Mouse (Mus musculus) erythroblast, embryonic 14.5 days (primary cell): ENCODE measurements at regions not wholly inside any gene's neighbourhood (a gene's known extent, or its start where the extent isn't known, plus 50 kb on each side); places are given as distances from the start of the nearest gene placed in this dataset.

Experiments used
- GATA1 ChIP-seq: IDR thresholded peaks from 2 replicates; pipeline ENCODE4 v1.6.1; 2012; ENCODE audit warnings: low read length, inconsistent platforms, mixed read lengths
- TAL1 ChIP-seq: IDR thresholded peaks from 3 replicates; pipeline ENCODE4 v1.6.1; 2012; ENCODE audit warnings: low read length, inconsistent platforms, mixed read lengths

DNA sequence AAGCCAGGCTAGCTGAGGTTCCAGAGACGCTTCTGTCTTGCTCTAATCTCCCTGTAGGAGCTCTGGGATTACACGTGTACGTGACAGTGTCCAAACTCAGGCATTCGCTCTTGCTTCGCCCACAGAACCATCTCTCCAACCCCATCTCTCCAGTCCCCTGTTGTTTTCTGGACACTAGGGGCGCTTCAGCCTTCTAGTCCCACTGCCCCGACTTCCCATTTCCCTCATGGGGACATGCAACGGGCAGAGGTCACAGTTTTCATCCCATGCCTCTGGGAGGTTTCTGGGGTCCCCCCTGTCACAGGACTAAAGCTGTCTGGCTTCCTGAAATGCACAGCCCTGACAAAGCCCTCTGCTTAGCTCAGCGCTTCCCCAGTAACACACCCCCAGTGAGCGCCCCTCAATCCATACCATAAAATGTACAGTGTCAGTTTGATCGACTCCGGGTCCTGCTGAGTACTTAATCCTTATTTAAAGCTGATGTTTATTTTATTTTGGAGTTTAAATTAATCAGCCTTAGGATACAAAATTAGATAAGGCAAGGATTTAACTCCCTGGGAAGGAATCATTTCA, 208.9 kb upstream of the Kcnab2 start:
- no peak for TF ChIP-seq GATA1
- no peak for TF ChIP-seq TAL1
